Mouse (Mus musculus): ENCODE data around the gene Mrpl17.
"Not testable (repeated sequence)": the region's sequence is repeated elsewhere in the genome, so short reads cannot be mapped to it uniquely, and the experiment has no call there.

The Mrpl17 gene

GRCm38 (mm10) chr7:105810877-105811489 is at the start of gene Mrpl17:
Gene Mrpl17, minus strand, starts transcription at chr7:105811099.
- peak; percentile 99 for DNase-seq (ENCODE audit: low read depth)

GRCm38 (mm10) chr7:105855718-105856560 is 45.0 kb upstream of the Mrpl17 start:
- DNase-seq (ENCODE audit: low read depth), result not testable (repeated sequence)

- no peak for DNase-seq (ENCODE audit: low read depth)
Observed at GRCm38 (mm10) chr7:105824281-105824680, 13.4 kb upstream of the Mrpl17 start.

DNA sequence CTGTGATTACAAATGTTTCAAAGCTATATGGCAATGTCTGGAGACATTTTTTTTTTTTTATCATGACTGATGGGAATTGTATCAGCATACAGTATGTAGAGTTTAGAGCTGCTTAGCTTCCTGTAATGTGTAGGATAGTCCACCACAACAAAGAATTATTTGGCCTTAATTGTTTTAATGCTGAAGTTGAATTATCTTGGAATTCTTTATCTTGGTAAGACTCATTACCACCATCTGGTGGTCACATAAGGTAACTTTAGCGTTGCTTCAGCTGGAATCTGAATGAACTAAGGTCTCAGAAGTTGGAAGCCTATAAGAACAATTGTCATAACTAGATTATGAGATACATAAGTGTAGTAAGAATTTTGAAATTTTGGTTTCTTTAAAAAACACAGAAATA is 7.6 kb upstream of the Mrpl17 start:
- DNase-seq (ENCODE audit: low read depth), result peak; percentile 72

- DNase-seq (ENCODE audit: low read depth), result peak; percentile 44
Observed at GRCm38 (mm10) chr7:105816736-105817135, 5.8 kb upstream of the Mrpl17 start.

DNA sequence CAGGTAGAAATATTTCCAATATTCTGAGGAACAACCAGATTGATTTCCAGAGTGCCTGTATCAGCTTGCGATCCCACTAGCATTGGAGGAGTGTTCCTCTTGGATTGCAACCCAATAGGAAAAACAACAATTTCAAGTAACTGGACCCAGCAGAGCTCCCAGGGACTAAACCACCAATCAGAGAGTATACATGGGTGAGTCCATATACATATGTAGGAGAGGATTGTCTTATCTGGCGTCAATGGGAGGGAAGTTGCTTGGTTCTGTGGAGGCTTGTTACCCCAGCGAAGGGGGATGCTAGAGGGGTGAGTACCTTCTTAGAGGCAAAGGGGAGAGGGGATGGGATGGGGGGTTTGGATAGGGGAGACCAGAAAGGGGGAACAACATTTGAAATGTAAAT is 2.4 kb upstream of the Mrpl17 start:
- DNase-seq (ENCODE audit: low read depth), result no peak

DNA sequence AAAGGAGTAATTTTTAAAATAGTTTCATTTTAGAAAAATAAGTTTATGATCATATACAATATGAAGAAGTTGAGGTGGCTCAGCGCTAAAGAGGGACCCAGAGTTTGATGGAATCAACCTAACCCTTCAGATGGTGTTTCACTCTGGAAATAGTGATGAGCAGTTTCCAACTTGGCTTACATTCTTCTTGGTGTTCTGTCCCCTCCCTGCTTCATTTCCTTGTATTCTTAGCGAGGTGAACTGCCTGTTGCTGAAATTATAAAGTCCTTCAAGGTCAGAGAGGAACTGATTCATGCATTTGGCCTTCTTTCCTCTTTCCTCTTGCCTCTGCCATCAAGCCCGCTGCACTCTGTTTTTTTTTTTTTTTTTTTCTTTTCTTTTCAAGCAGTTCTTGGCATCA is 1.7 kb upstream of the Mrpl17 start:
- no peak for DNase-seq (ENCODE audit: low read depth)

GRCm38 (mm10) chr7:105811516-105811915 is 617 bp upstream of the Mrpl17 start:
- no peak for DNase-seq (ENCODE audit: low read depth)

GRCm38 (mm10) chr7:105810280-105810876 is 521 bp downstream of the Mrpl17 start:
- no peak for DNase-seq (ENCODE audit: low read depth)

- DNase-seq (ENCODE audit: low read depth), result peak; percentile 20
Observed at GRCm38 (mm10) chr7:105809836-105810235, 1.1 kb downstream of the Mrpl17 start.

GRCm38 (mm10) chr7:105808385-105808784 is 2.5 kb downstream of the Mrpl17 start:
- no peak for DNase-seq (ENCODE audit: low read depth)

DNA sequence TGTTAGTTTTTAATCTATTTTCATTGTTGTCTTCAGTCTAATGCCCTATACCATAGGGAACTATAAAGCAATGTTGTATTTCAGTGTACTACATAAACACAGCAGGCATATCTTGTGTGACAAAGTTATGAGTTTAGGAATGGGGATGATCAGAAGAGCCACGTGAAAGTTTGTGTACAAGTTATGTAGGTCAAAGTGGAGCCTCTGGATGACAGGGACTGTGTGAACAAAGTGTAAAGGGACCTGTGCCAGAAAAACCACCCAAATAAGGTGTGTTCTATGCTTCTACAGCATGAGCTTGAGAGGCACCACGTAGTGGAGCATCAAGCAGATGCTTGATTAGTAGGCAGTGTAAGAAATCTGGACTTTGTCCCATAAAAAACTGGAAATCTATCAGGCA is 4.2 kb downstream of the Mrpl17 start:
- no peak for DNase-seq (ENCODE audit: low read depth)

DNA sequence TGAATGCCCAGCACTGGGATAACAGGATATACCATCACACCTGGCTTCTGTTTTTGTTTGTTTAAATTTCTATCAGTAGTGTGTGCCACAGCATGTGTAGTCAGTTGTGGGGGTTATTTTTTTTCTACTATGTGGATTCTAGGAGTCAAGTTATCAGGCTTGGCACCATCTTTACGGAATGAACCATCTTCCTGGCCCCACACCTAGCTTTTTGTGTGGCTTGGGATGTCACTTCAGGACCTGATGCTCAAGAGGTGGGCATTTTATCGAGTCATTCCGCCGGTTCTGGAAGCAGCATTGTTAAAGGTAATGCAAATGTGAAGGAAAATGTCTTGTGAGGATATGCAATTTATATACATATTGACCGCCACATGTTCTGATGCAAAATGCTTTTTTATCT is 4.8 kb downstream of the Mrpl17 start:
- DNase-seq (ENCODE audit: low read depth), result no peak

GRCm38 (mm10) chr7:105803428-105803827 is 7.5 kb downstream of the Mrpl17 start:
- DNase-seq (ENCODE audit: low read depth), result no peak

- DNase-seq (ENCODE audit: low read depth), result no peak
Observed at GRCm38 (mm10) chr7:105802771-105803170, 8.1 kb downstream of the Mrpl17 start.

DNA sequence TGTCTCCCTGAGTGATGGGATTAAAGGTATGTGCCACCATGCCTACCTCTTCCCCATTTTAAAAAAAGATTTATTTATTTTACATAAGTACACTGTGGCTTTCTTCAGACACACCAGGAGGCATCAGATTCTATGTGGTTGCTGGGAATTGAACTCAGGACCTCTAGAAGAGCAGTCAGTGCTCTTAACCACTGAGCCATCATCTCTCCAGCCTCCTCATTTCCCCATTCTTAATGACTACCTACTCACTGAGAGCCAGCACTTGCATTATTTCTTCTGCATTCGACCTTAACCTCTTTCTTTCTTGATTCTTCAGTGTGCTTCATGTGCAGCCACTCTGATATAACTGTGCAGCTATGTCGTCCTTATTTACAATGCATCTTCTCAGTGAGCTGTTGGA is 8.6 kb downstream of the Mrpl17 start:
- DNase-seq (ENCODE audit: low read depth), result no peak

DNA sequence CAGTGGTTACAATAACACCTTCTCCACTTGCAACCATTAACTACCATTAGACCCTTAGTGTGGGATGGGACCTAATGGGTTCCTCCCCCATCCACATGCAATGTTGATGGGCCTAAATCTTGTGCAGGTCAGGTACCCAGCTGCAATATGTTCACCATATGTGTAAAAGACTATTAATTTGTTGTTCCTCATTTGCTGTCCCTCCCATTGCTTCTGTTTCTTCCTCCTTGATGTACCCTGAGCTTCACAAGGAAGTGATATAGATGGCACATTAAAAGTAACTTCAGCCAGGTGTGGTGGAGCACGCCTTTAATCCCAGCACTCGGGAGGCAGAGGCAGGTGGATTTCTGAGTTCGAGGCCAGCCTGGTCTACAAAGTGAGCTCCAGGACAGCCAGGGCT is 13.9 kb downstream of the Mrpl17 start:
- no peak for DNase-seq (ENCODE audit: low read depth)

- no peak for DNase-seq (ENCODE audit: low read depth)
Observed at GRCm38 (mm10) chr7:105795759-105796366, 15.0 kb downstream of the Mrpl17 start.

DNA sequence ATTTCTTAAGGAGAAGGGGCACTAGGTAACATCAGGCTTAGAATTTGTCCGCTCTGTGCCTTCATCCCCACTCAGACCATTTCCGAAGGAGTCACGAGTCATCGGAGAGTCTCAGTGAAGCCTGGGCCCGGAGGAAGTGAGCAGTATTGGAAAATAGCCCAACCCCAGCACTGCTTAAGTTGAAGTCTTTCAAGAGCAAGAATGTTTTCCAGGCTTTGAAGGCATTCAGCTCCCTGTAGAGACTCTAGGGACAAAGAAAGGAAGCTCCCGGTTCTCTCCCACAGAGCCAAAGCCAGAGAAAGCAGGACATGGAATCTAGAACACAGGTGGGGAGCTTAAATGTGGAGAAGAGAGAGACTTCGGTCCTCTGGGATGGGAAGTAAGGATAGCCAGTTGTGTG is 17.2 kb downstream of the Mrpl17 start:
- DNase-seq (ENCODE audit: low read depth), result peak; percentile 52

DNA sequence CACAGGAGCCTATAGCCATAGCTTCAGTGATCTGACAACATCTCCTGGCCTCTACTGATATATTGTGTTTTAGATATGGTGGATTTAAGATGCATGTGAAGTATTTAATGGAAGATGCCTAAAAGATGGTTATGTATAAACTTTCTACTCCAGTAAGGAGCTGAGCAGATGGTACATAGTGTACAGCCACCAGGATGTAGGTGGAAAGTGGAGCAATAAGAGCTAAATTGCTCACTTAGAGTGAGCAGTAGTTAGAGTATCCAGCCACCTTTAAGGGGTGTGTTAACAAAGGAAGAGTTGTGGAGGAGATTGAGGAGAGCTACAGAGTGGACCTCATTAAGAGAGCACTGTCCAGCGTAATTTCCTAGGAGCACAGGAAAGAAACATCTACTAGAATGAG is 19.8 kb downstream of the Mrpl17 start:
- DNase-seq (ENCODE audit: low read depth), result no peak

DNA sequence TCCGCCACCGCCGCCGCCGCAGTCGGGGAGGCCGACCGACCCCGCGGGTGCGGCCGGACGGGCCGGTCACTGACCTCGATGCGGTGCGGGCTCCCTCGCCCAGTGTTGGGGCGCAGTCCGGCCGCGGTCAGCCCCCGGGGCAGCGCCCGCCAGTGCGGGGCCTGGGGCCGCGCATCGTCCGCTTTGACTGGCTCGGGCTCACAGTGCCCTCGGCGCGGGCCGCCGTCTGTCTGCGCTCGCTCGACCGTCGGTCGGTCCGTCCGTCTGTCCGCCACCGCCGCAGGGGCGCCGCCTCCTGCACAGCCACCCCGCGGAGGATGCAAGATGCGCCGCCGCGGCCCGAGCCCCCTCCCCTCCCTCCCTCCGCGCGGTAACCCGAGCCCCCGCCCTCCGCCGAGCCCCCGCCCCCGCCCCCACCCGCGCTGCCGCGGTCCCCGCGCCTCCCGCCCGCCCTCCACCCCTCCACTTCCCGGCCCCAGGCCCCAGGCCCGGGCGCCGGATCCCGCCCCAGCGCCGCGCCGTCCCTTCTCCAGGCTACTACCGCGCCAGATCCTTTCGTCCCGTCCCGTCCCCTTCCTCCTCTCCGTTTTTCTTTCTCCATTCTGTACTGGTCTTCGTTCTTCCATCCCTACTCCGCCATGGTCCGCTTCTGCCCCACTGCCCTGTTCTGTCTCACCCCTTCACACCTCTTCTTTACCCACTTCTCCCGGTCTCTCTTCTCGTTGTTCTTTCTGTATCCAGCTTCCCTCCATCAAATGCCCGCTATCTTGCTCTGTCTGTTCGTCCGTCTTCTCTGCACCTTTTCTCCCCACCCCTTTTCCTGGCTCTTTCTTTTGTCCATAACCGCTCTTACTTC is 23.4 kb downstream of the Mrpl17 start, which contains the start of gene Dchs1:
Gene Dchs1 (minus strand): TSS at position 370 of the 856 bp plus-strand sequence.
- no peak for DNase-seq (ENCODE audit: low read depth)

Measured in NIH3T3 (cell line).